ENCODE assay signal across 14 mouse cellular contexts in the genomic region with DNA sequence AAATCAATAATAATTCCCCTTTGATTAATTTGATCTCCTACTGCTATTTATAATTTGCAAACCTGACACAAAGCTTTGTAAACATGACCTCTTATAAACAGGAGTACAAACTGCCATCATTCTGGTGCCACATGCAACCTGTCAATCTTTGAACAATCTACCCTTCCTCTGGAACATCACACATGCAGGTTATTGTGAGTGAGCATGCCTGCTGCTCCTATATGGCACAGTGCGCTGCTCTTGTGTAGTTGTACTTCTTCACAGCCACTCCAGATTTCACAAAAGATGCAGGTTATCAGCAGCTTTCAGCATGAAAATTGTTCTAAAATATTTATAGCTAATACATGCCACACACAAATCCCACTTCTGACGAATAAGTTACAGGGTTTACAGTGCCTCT.
"Had no signal": no experiment of that assay in that cellular context is flagged by ENCODE, and none has a peak within 500 bp of the region (broad histone marks: within the 10 kb centered on the region; RNA-seq: fewer than 3 reads in every experiment).

No protein-coding gene starts in this region.

- H3K9me3 ChIP-seq: limb, embryonic 10.5 days; liver, embryonic 15.5 days; midbrain, embryonic 12.5 days had no signal

- H3K27ac ChIP-seq: left cerebral cortex, adult 2 months; limb, embryonic 10.5 days; liver, embryonic 15.5 days; midbrain, embryonic 12.5 days had no signal

- DNase-seq: kidney, adult 8-10 months; kidney, postnatal 25 days; lung, adult 2 months; lung, postnatal 10 days; lung, postnatal 4 days; right cerebral cortex, postnatal 25 days; thymus, postnatal 36 days had no signal

- H3K4me1 ChIP-seq: limb, embryonic 10.5 days; liver, embryonic 15.5 days; midbrain, embryonic 12.5 days had no signal

- H3K4me3 ChIP-seq: left cerebral cortex, adult 2 months; limb, embryonic 10.5 days; liver, embryonic 15.5 days; midbrain, embryonic 12.5 days had no signal

- H3K27me3 ChIP-seq: liver, embryonic 15.5 days; midbrain, embryonic 12.5 days had no signal

- ATAC-seq: inflammation-experienced regulatory T-cells, adult 6 months; intestine, postnatal 0 days had no signal

- H3K4me2 ChIP-seq: liver, embryonic 11.5 days; liver, embryonic 15.5 days; midbrain, embryonic 12.5 days had no signal

- H3K36me3 ChIP-seq: limb, embryonic 10.5 days; liver, embryonic 15.5 days; midbrain, embryonic 12.5 days had no signal

- H3K9ac ChIP-seq: liver, embryonic 15.5 days; midbrain, embryonic 12.5 days had no signal
